Mouse (Mus musculus): ENCODE results near the gene Gm14305. TPM values are rescaled to one million over a fixed set of nuclear protein-coding genes. Genes with fewer than 3 reads are reported as not detected.

The Gm14305 gene
- 2.7 TPM for polyA plus RNA-seq (2017; shearing (Covaris generic))

GRCm38 (mm10) chr2:176708051-176708450 is at the start of gene Gm14305:
Gm14305 (plus strand) TSS chr2:176708328.

DNA sequence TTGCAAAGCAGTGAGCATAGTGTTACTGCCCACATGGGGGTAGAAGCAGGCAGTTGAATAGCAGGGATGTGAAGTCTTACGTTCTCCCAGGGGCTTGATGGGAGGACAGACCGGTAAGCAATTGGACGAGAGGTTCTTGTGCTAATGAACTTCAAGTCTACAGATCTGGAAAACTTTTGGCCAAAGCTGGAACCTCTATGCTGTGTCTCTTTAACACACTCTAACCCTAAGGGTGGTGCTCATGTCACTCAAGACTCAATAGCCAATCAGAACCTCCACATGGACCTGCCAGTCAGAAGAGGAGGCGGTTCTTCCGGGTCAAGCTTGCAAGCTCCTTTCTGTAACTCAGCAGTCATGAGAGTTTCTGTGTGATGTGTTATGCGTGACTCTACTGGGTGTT is 37.9 kb upstream of the Gm14305 start, which contains the start of gene Zfp973:
TSS of gene Zfp973 (plus strand) at position 301 of the 400 bp plus-strand sequence.

Other genes with a start within 250 kb of the Gm14305 start
- gene Gm14434, start 221.5 kb upstream of the Gm14305 start, polyA plus RNA-seq (2017; shearing (Covaris generic)) = not detected
- not detected for gene Zfp967, start 187.3 kb upstream of the Gm14305 start, polyA plus RNA-seq (2017; shearing (Covaris generic))
- gene Gm14308, start 72.0 kb upstream of the Gm14305 start, polyA plus RNA-seq (2017; shearing (Covaris generic)) = 1.7 TPM
- gene Zfp973, start 37.8 kb upstream of the Gm14305 start, polyA plus RNA-seq (2017; shearing (Covaris generic)) = 3.8 TPM
- 2.2 TPM for gene Gm14295, start 90.3 kb downstream of the Gm14305 start, polyA plus RNA-seq (2017; shearing (Covaris generic))
- gene Gm14408, start 122.8 kb downstream of the Gm14305 start, polyA plus RNA-seq (2017; shearing (Covaris generic)) = not detected
- gene Gm14296, start 219.5 kb downstream of the Gm14305 start, polyA plus RNA-seq (2017; shearing (Covaris generic)) = 1.3 TPM